ENCODE assay signal across 9 mouse cellular contexts in the genomic region with DNA sequence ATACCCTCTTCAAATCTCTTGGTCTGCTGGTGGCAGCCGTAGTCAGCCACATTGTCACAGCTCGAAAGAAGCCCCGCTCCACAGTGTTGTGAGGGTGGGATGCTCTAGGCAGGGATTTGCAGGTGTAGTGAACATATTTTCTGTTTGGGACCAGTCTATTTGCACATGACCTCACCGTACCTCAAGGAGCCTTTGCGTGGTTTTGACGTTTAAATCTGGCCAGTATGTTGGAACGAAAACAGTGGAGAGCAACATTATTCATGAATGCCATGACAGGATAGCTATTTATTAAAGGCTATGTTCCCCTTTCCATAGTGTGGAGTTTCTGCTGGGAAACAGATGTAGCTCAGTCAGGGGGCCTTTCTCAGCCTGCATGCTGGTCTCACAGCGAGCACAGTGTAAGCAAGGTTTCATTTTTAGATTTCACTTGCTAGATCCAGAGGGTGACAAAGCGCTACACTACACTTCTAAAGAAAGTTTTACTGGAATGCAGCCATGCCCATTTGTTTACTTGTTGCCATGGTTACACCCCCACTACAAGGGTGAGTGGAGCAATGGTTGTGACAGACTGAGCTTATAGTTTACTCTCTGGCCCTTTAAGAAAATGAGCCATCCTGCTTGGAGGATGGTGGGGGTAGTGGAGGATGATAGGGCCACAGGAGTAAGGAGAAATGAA. TPM values are rescaled to one million over a fixed set of nuclear protein-coding genes. Genes with fewer than 3 reads are reported as not detected.
DNase-seq lines count a peak whose midpoint lies in the region; ATAC-seq and TF ChIP-seq lines count a peak whose summit lies in the region.
"Had no signal": no experiment of that assay in that cellular context is flagged by ENCODE, and none has a peak within 500 bp of the region (broad histone marks: within the 10 kb centered on the region; RNA-seq: fewer than 3 reads in every experiment).

No protein-coding gene starts in this region.

- WGBS in neural tube, embryonic 12.5 days, result 60% methylated on average over 9 of the region's 9 CpGs
- 44% methylated on average over 9 of the region's 9 CpGs for WGBS in stomach, embryonic 16.5 days
- WGBS in cerebellum, adult 2 months, result 47% methylated on average over 9 of the region's 9 CpGs

- no peak for TF ChIP-seq CTCF in cerebellum, adult 2 months (IDR thresholded peaks at IDR 0.05; ENCODE audit: borderline replicate concordance, insufficient read depth, low read depth, low read length)

- H3K9ac ChIP-seq in neural tube, embryonic 12.5 days, result no peak overlapping the region
- H3K9ac ChIP-seq in stomach, embryonic 16.5 days (ENCODE audit: low read length), result no peak overlapping the region

- H3K4me3 ChIP-seq in neural tube, embryonic 12.5 days, result no peak overlapping the region
- no peak overlapping the region for H3K4me3 ChIP-seq in stomach, embryonic 16.5 days (replicated peaks; ENCODE audit: low read length)
- H3K4me3 ChIP-seq in cerebellum, adult 2 months (replicated peaks; ENCODE audit: insufficient read depth, low read depth, low read length), result no peak overlapping the region

- H3K4me2 ChIP-seq in neural tube, embryonic 12.5 days (replicated peaks), result no peak overlapping the region
- H3K4me2 ChIP-seq in stomach, embryonic 16.5 days (ENCODE audit: low read depth, low read length), result no peak overlapping the region

- DNase-seq in adrenal gland, adult 8-10 months, result peak; percentile 9
- no peak for DNase-seq in adrenal gland, postnatal 25 days
- no peak for DNase-seq in neural tube, embryonic 10.5 days (ENCODE audit: extremely low spot score, low spot score)
- DNase-seq in heart, postnatal 14 days, result peak; percentile 26 to 30
- DNase-seq in cerebellum, adult 2 months, result no peak

- no peak overlapping the region for H3K27ac ChIP-seq in neural tube, embryonic 12.5 days
- no peak overlapping the region for H3K27ac ChIP-seq in stomach, embryonic 16.5 days (ENCODE audit: low read length)
- H3K27ac ChIP-seq in cerebellum, adult 2 months (ENCODE audit: insufficient read depth, low read length), result no peak overlapping the region

- ATAC-seq in neural tube, embryonic 12.5 days (ENCODE audit: low FRiP score, low read depth), result peak; percentile 29; the same call in 1 of the 2 replicates
- peak; percentile 78; the same call in 1 of the 2 replicates for ATAC-seq in stomach, embryonic 16.5 days (ENCODE audit: insufficient read depth, low FRiP score)
- ATAC-seq in granulocyte monocyte progenitor cell, adult 5-6 weeks (replicated peaks; ENCODE audit: poor library complexity, severe bottlenecking), result no peak

- no peaks in the 10 kb centered on the region for H3K27me3 ChIP-seq in neural tube, embryonic 12.5 days (replicated peaks)
- H3K27me3 ChIP-seq in stomach, embryonic 16.5 days (ENCODE audit: control insufficient read depth, insufficient read depth, low read length), result no peaks in the 10 kb centered on the region
- no peaks in the 10 kb centered on the region for H3K27me3 ChIP-seq in cerebellum, adult 2 months (ENCODE audit: control insufficient read depth, insufficient read depth, low read length)

- no peaks in the 10 kb centered on the region for H3K36me3 ChIP-seq in neural tube, embryonic 12.5 days
- H3K36me3 ChIP-seq in stomach, embryonic 16.5 days (ENCODE audit: control insufficient read depth, insufficient read depth, low read length), result no peaks in the 10 kb centered on the region

- intact Hi-C loops in heart, postnatal 14 days (cut with DNase I), result no loop called here

- 0 out of 2 replicates have a peak, but pooled peaks cover 5% of the 10 kb centered on the region for H3K4me1 ChIP-seq in neural tube, embryonic 12.5 days
- H3K4me1 ChIP-seq in stomach, embryonic 16.5 days (ENCODE audit: control insufficient read depth, insufficient read depth, low read length), result 0 out of 2 replicates have a peak, but pooled peaks cover 3% of the 10 kb centered on the region
- no peaks in the 10 kb centered on the region for H3K4me1 ChIP-seq in cerebellum, adult 2 months (ENCODE audit: control insufficient read depth, insufficient read depth, low read length)

- H3K9me3 ChIP-seq in neural tube, embryonic 12.5 days, result no peaks in the 10 kb centered on the region
- no peaks in the 10 kb centered on the region for H3K9me3 ChIP-seq in stomach, embryonic 16.5 days (replicated peaks; ENCODE audit: control insufficient read depth, low read length)

- no peak for TF ChIP-seq POLR2A in cerebellum, adult 2 months (IDR thresholded peaks at IDR 0.05; ENCODE audit: borderline replicate concordance, insufficient read depth, low read length)

RNA-seq across cellular contexts. Expression of a gene that starts 52.3 kb away (rescaled TPM):
- 10 to 100 TPM in 3 of 4 experiments, 1 to 10 TPM in 1; 9.4 to 20.1 (median 13.7) TPM for total RNA-seq in adrenal gland, adult 8-10 months (2022)
- 7.8 and 8.4 TPM in 2 replicates for total RNA-seq in adrenal gland, postnatal 25 days (2021)
- polyA plus RNA-seq in neural tube, embryonic 12.5 days (2016; fragmentation: Nextera tagmentation; extraction: Ambion mirVana), result 6.8 and 7.9 TPM in 2 replicates
- total RNA-seq in heart, postnatal 14 days (2021), result 10 to 100 TPM; 16.7 to 18.9 TPM
- polyA plus RNA-seq in stomach, embryonic 16.5 days (2015; fragmentation: Nextera tagmentation; extraction: Ambion mirVana), result 5.5 and 5.9 TPM in 2 replicates
- not detected in 2 replicates for total RNA-seq in granulocyte monocyte progenitor cell, adult 5-6 weeks (2014; fragmentation: Nextera tagmentation)
- not detected in 2 replicates for total RNA-seq in granulocyte monocyte progenitor cell, adult 5-6 weeks (2017)
- polyA plus RNA-seq in cerebellum, adult 2 months (2012; rRNA removed), result 77.3 and 82.9 TPM in 2 replicates

RNA-seq across cellular contexts. Expression of a gene that starts 54.7 kb away (rescaled TPM):
- total RNA-seq in adrenal gland, adult 8-10 months (2022), result under 1 TPM in 3 of 4 experiments, not detected in 1; 0.19 to 0.59 (median 0.20) TPM
- total RNA-seq in adrenal gland, postnatal 25 days (2021), result 0.15 and 0.29 TPM in 2 replicates
- 1.8 and 2.2 TPM in 2 replicates for polyA plus RNA-seq in neural tube, embryonic 12.5 days (2016; fragmentation: Nextera tagmentation; extraction: Ambion mirVana)
- total RNA-seq in heart, postnatal 14 days (2021), result 100 to 1,000 TPM; 106 to 112 TPM
- 41.5 and 44.7 TPM in 2 replicates for polyA plus RNA-seq in stomach, embryonic 16.5 days (2015; fragmentation: Nextera tagmentation; extraction: Ambion mirVana)
- not detected in 2 replicates for total RNA-seq in granulocyte monocyte progenitor cell, adult 5-6 weeks (2014; fragmentation: Nextera tagmentation)
- total RNA-seq in granulocyte monocyte progenitor cell, adult 5-6 weeks (2017), result not detected in 2 replicates
- polyA plus RNA-seq in cerebellum, adult 2 months (2012; rRNA removed), result 0.13 and 0.19 TPM in 2 replicates

RNA-seq across cellular contexts. Expression of a gene that starts 55.4 kb away (rescaled TPM):
- 1 to 10 TPM in 1 of 4 experiments, under 1 TPM in 3; 0.35 to 1.9 (median 0.55) TPM for total RNA-seq in adrenal gland, adult 8-10 months (2022)
- total RNA-seq in adrenal gland, postnatal 25 days (2021), result 0.86 TPM in 1 of 2 replicates, not detected in the other
- polyA plus RNA-seq in neural tube, embryonic 12.5 days (2016; fragmentation: Nextera tagmentation; extraction: Ambion mirVana), result not detected in 2 replicates
- under 1 TPM; 0.27 to 0.60 TPM for total RNA-seq in heart, postnatal 14 days (2021)
- not detected in 2 replicates for polyA plus RNA-seq in stomach, embryonic 16.5 days (2015; fragmentation: Nextera tagmentation; extraction: Ambion mirVana)
- total RNA-seq in granulocyte monocyte progenitor cell, adult 5-6 weeks (2014; fragmentation: Nextera tagmentation), result not detected in 2 replicates
- total RNA-seq in granulocyte monocyte progenitor cell, adult 5-6 weeks (2017), result not detected in 2 replicates
- 1.6 and 2.2 TPM in 2 replicates for polyA plus RNA-seq in cerebellum, adult 2 months (2012; rRNA removed)
- polyA plus RNA-seq: spleen, adult 2 months had no signal

Comparison
In these comparisons a context has a peak if more than half of its experiments do, and no peak if none do; other contexts are left out.
1. DNase-seq: peak in adrenal gland, adult 8-10 months (single experiment) and heart, postnatal 14 days (2 of 2); none in adrenal gland, postnatal 25 days (single experiment), neural tube, embryonic 10.5 days (single experiment) and cerebellum, adult 2 months (0 of 2).
2. RNA of a gene that starts 54.7 kb away (total RNA-seq): 106 to 112 TPM in heart, postnatal 14 days; 0.19 to 0.59 TPM in adrenal gland, adult 8-10 months, 0.15 to 0.29 TPM in adrenal gland, postnatal 25 days and not detected in granulocyte monocyte progenitor cell, adult 5-6 weeks; every median in the first group is over 10 times any median in the second.